Mouse (Mus musculus): Measurements from ENCODE around the gene Olfr796.

Olfr796 gene

GRCm38 (mm10) chr10:129612470-129612869, at the start of gene Olfr796:
Olfr796 (minus strand) TSS chr10:129612570.
- no peak for DNase-seq (ENCODE audit: low spot score in 2 of 2)

- DNase-seq (ENCODE audit: low spot score in 2 of 2) = no peak
Measured at GRCm38 (mm10) chr10:129657394-129657793, 45.0 kb upstream of the Olfr796 start, which contains the start of gene Olfr800. Olfr800 (plus strand) TSS chr10:129657694.

GRCm38 (mm10) chr10:129651763-129652162, 39.4 kb upstream of the Olfr796 start:
- no peak for DNase-seq (ENCODE audit: low spot score in 2 of 2)

- DNase-seq (ENCODE audit: low spot score in 2 of 2) = no peak
Measured at GRCm38 (mm10) chr10:129637184-129637583, 24.8 kb upstream of the Olfr796 start, which contains the start of gene Olfr799. Olfr799 (plus strand) TSS chr10:129637484.

DNA sequence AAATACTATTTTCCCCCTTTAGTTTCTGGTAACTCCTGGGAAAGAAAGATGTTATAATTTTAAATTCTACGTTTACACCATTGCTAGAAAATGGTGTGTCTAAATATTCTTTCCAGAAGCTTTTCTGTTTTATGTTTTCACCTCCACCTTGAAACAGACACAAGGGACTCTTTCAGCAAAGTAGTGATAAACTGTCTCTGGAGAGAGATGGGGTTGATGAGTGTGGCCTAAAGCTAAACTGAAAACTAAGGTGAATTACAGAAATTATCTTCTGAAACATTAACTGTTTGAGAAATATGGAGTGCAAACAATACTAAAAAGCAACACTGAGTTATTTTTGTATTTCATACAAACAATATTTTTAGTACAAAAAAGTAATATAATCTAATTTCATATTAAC, 15.5 kb upstream of the Olfr796 start, which contains the start of gene Olfr798:
Olfr798 (minus strand) TSS at position 101 of the 400 bp plus-strand sequence.
- no peak for DNase-seq (ENCODE audit: low spot score in 2 of 2)

- no peak for DNase-seq (ENCODE audit: low spot score in 2 of 2)
Measured at GRCm38 (mm10) chr10:129623251-129623650, 10.9 kb upstream of the Olfr796 start.

- no peak for DNase-seq (ENCODE audit: low spot score in 2 of 2)
Measured at GRCm38 (mm10) chr10:129621724-129622123, 9.4 kb upstream of the Olfr796 start.

- DNase-seq (ENCODE audit: low spot score in 2 of 2) = no peak
Measured at GRCm38 (mm10) chr10:129577066-129577465, 35.3 kb downstream of the Olfr796 start.

- no peak for DNase-seq (ENCODE audit: low spot score in 2 of 2)
Measured at GRCm38 (mm10) chr10:129567355-129567754, 45.0 kb downstream of the Olfr796 start, which contains the start of gene Olfr794. Olfr794 (plus strand) TSS chr10:129567655.

All from spleen, postnatal 14 days (tissue).